Mouse (Mus musculus): ENCODE data around the gene Sh3bp5. TPM values are rescaled to one million over a fixed set of nuclear protein-coding genes. Genes with fewer than 3 reads are reported as not detected.
A peak's percentile ranks its signal among the peaks of the same experiment; 100 is the strongest.

Sh3bp5 gene
- total RNA-seq, 2 experiments from 2014 or later: 107 to 135 TPM

DNA sequence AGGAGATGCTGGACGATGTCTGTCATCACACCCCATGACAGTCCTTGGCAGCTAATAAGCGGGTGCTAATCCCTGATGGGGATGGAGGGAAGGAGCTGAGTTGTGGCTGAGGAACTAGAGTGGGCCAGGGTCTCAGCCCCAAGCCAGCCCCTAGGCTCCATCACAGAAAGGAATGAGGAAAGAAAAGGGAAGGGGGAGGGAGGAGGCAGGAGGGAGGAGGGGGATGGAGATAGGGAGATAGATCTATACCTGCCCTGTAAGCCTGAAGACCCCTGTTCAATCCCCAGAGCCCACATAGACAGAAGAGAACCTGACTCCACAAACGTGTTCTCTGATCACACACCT is 42.4 kb downstream of the Sh3bp5 start:
- no peak for DNase-seq

- DNase-seq: no peak
Measured at GRCm38 (mm10) chr14:31392873-31393545, 42.9 kb downstream of the Sh3bp5 start.

GRCm38 (mm10) chr14:31392300-31392699 is 43.6 kb downstream of the Sh3bp5 start:
- no peak for DNase-seq

GRCm38 (mm10) chr14:31389421-31390147 is 46.3 kb downstream of the Sh3bp5 start:
- no peak for DNase-seq

DNA sequence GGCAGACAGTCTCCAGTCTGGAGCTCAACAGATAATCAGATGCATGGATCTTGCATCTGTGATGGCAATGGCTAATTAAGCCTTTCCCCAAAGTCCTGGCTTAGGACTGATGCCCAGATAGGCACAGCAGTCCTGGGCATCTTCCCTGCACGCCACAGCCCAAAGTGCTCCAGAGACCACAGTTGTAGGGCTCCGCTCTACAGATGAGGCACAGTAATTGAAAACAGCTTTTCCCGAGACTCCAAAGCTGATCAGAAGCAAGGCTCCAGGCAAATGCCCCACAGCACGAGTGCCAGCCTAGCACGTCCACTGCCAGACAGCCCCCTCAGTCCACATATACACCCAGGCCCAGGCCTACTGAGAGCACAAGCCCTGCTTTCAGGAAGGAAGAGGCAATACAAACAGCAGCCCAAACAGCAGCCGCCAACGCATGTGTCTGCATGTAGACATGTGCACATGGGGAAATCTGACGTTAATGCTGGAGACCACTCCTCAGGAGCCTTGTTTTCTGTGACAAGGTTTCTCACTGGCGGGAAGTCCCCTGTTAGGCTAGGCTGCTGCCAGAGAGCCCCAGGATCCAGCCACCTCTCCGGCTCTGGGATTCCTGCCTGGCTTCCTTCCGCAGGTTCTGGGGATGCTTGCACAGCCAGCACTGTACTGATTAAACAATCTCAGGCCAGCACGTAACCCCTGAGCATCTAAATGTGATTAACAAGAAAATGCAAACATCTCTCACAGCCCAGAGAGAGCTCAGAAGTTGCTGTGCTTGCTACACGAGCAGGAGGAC is 47.6 kb downstream of the Sh3bp5 start:
- no peak for DNase-seq

DNA sequence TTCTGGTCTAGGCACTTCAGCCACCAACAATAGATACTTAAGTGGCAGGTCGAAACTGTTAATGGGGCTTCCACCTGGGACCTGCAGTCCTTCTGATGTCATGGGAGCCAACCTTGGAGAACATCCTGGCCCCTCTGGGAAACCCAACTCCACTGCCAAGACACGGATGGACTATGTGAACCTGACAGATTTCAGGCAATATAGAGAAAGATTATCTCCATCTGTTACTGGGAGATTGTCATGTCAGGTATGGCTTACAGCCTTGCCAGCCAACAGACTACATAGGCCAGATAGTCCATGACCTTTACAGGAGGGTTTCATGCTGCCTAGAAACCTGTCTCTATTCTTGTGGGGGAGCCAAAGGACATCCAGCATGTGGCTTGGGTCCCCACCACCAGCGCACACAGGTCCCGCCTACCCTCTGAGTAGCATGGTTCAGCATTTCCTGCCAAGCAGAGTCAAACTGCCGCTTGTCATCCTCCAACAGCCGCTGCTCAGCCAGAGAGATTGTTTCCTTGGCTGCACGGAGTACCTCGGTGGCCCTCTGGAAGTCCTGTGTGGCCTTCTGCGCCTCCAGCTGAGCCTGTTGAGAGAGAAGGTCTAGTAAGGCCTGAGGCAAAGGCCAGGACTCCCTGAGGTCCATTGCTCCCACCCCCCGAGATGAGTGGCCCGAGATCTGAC is 48.4 kb downstream of the Sh3bp5 start:
- peak; percentile 31 for DNase-seq

- peak; percentile 89 for DNase-seq
Measured at GRCm38 (mm10) chr14:31385977-31386697, 49.7 kb downstream of the Sh3bp5 start.

GRCm38 (mm10) chr14:31385406-31385805 is 50.5 kb downstream of the Sh3bp5 start:
- DNase-seq: peak; percentile 11

DNA sequence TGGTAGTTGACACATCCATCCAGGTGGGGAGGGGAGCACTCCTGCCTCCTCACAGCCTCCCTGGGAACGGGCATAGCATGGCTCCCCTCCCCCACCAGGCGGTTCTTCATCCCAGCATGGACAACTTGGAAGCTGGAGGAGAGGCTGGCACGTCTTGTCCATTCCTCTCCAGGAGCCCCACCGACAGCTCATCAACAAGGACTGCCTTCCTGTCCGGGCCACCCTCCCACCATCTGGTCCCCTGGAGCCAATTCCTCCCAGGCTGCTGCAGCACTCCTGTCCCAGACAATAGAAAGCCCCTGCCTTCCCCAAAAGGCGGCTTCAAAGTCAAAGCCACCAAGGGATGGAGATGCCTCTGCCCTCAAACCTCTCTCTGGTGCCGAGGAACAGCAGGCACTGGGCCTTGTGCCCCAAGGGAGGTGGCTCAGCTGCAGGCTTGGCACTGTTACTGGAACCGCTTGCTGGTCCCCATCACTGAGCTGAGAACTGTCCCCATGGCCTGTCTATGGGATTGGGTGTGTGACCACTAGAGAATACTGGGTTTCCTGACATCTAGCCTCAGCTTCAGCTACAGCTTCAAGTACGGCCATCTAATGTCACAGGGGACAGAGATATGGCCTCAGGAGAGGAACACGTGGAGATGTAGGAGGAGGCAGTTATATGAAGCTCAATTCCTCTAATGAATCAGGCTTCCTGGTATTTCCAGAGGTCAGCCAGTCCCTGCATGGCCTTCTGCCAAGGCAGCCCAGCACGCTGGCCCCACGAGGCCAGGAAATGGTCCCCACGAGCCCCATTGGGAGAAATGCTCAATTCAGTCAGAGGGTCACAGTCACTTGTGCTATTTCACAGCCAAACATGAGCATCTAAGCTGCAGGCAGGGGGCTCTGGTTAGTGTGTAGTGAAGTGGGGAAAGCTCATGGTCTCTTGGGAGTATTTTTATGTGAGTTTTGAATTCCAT is 51.2 kb downstream of the Sh3bp5 start:
- peak; percentile 86 for DNase-seq

DNA sequence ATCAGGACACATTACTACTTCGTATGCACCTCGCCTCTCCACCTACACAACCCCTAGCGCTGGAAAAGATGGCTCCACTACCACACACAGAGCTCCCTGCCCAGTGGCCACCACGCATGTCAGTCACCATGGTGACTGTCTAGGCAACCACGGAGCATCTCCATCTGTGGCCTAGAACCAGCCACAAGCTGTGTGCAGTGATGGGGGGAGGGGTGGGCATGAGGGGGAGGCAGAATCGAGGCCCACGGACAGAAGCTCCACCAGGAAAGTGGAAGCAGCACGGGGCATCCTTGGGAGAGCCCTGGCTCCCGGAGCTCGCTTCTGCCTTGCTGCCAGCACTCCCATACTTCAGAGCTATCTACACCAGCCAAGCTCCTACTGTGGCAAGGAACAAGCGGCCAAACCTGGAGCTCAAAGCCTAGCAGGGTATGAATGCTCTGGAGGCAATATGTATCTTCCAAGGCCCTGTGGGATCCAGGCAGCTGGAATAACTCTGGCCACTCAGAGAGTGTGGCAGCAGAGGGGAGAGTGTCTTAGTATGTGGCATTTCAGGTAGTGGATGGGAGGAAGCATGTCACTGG is 52.3 kb downstream of the Sh3bp5 start:
- DNase-seq: no peak

- DNase-seq: peak; percentile 44
Measured at GRCm38 (mm10) chr14:31382276-31382675, 53.6 kb downstream of the Sh3bp5 start.

GRCm38 (mm10) chr14:31376331-31376730 is 59.5 kb downstream of the Sh3bp5 start:
- no peak for DNase-seq

GRCm38 (mm10) chr14:31374390-31374789 is 61.5 kb downstream of the Sh3bp5 start:
- DNase-seq: no peak

GRCm38 (mm10) chr14:31369377-31369776 is 66.5 kb downstream of the Sh3bp5 start:
- no peak for DNase-seq

DNA sequence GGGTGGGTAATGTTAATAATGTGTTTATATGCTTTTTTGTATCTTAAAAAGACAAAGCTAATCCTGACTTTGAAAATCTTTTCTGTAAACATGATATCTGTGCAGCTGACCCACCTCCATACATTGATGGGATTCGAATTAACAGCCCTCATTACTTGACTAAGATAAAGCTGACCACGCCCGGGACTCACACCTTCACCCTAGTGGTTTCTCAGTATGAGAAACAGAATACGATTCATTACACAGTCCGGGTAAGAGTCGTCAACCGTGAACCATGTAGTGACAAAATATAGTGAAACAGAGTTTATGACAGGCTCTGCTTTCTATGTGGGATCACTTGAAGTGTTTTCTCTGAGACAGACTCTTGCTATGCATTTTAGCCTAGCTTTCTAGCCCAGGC is 67.9 kb downstream of the Sh3bp5 start:
- DNase-seq: no peak

DNA sequence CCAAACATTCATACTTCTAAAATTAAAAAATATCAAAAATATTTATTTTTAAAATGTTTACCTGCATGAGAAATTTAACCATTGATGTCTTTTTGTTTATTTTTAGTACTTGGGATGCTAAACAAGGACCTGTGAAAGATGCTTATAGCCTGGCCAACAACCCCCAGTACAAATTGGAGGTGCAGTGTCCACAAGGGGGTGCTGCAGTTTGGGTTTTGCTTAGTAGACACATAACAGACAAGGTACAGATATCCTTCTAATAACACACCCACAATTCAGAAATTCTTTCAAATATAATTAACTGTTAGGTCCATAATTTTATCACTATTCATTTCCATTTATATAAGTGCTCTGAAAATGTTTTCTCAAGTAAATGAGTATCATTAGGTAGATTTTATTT is 70.5 kb downstream of the Sh3bp5 start:
- DNase-seq: peak; percentile 87

GRCm38 (mm10) chr14:31364589-31364988 is 71.3 kb downstream of the Sh3bp5 start:
- DNase-seq: no peak

- no peak for DNase-seq
Measured at GRCm38 (mm10) chr14:31362236-31362635, 73.6 kb downstream of the Sh3bp5 start.

GRCm38 (mm10) chr14:31345367-31345766 is 90.5 kb downstream of the Sh3bp5 start:
- no peak for DNase-seq

GRCm38 (mm10) chr14:31343241-31343640 is 92.6 kb downstream of the Sh3bp5 start:
- no peak for DNase-seq

Measured in adrenal gland, postnatal 10 days (tissue).